Mouse (Mus musculus) brown adipose tissue, adult 24 weeks (tissue): ENCODE results near the gene Rspry1. TPM values are rescaled to one million over a fixed set of nuclear protein-coding genes. Genes with fewer than 3 reads are reported as not detected.

Experiments used
- polyA plus RNA-seq: library from polyadenylated mRNA; stranded (reverse); fragments of >200 nt; gene quantifications from 2 replicates; pipeline ENCODE4 v1.2.4, GENCODE M21; 2012; ENCODE audit not compliant: missing spikeins, insufficient read depth, insufficient read length

The Rspry1 gene
- polyA plus RNA-seq, 1 experiment = 15.6 TPM

Other genes starting within 250 kb of the Rspry1 start
- gene Herpud1, start 215.5 kb upstream of the Rspry1 start, polyA plus RNA-seq = 54.7 and 91.5 TPM in 2 replicates
- 5.0 and 7.6 TPM in 2 replicates for gene Nlrc5, start 167.6 kb upstream of the Rspry1 start, polyA plus RNA-seq
- 4.9 and 6.0 TPM in 2 replicates for gene Cpne2, start 68.9 kb upstream of the Rspry1 start, polyA plus RNA-seq
- gene Fam192a, start 60 bp downstream of the Rspry1 start, polyA plus RNA-seq = 31.0 and 41.0 TPM in 2 replicates
- gene Arl2bp, start 64.7 kb downstream of the Rspry1 start, polyA plus RNA-seq = 36.3 and 47.8 TPM in 2 replicates
- 1.6 and 1.9 TPM in 2 replicates for gene Pllp, start 94.3 kb downstream of the Rspry1 start, polyA plus RNA-seq
- not detected in 2 replicates for gene Ccl22, start 143.7 kb downstream of the Rspry1 start, polyA plus RNA-seq
- 1.7 and 2.2 TPM in 2 replicates for gene Cx3cl1, start 170.1 kb downstream of the Rspry1 start, polyA plus RNA-seq
- gene Ccl17, start 208.5 kb downstream of the Rspry1 start, polyA plus RNA-seq = not detected in 2 replicates
- gene Coq9, start 236.4 kb downstream of the Rspry1 start, polyA plus RNA-seq = 313 and 387 TPM in 2 replicates
- 61.4 and 80.8 TPM in 2 replicates for gene Ciapin1, start 236.4 kb downstream of the Rspry1 start, polyA plus RNA-seq